Comparison of ENCODE assay signal across 9 mouse cellular contexts in genomic region chr6:140147711-140148110, GRCm38 (mm10).
DNase-seq lines count a peak whose midpoint lies in the region; ATAC-seq and TF ChIP-seq lines count a peak whose summit lies in the region.
"Had no signal": no experiment of that assay in that cellular context is flagged by ENCODE, and none has a peak within 500 bp of the region (broad histone marks: within the 10 kb centered on the region; RNA-seq: fewer than 3 reads in every experiment).

No protein-coding gene starts in this region.

- no peaks in the 10 kb centered on the region for H3K36me3 ChIP-seq in heart, adult 2 months (ENCODE audit: control insufficient read depth, insufficient read depth, low read length)
- H3K36me3 ChIP-seq in heart, embryonic 10.5 days, result no peaks in the 10 kb centered on the region
- no peaks in the 10 kb centered on the region for H3K36me3 ChIP-seq in kidney, postnatal 0 days (ENCODE audit: insufficient read depth, low read length)

- no peak overlapping the region for H3K27ac ChIP-seq in heart, adult 2 months
- H3K27ac ChIP-seq in heart, embryonic 10.5 days, result no peak overlapping the region
- 0 out of 2 replicates have a peak overlapping the region, but pooled peaks have one; percentile 57 for H3K27ac ChIP-seq in kidney, postnatal 0 days
- no peak overlapping the region for H3K27ac ChIP-seq in left cerebral cortex, adult 2 months

- WGBS in heart, adult 2 months, result 28% methylated on average over 6 of the region's 6 CpGs
- WGBS in heart, embryonic 10.5 days, result 66% methylated on average over 6 of the region's 6 CpGs
- WGBS in kidney, postnatal 0 days, result 30% methylated on average over 6 of the region's 6 CpGs

- no peak overlapping the region for H3K4me3 ChIP-seq in heart, adult 2 months
- H3K4me3 ChIP-seq in heart, embryonic 10.5 days, result no peak overlapping the region
- H3K4me3 ChIP-seq in kidney, postnatal 0 days (replicated peaks; ENCODE audit: low read depth, low read length), result no peak overlapping the region
- H3K4me3 ChIP-seq in left cerebral cortex, adult 2 months, result no peak overlapping the region
- H3K4me3 ChIP-seq: myocyte had no signal

- ATAC-seq in kidney, postnatal 0 days (replicated peaks; ENCODE audit: low FRiP score, low read depth), result peak; percentile 75

- H3K27me3 ChIP-seq in heart, adult 2 months (ENCODE audit: control insufficient read depth, insufficient read depth, low read length), result no peaks in the 10 kb centered on the region
- H3K27me3 ChIP-seq in heart, embryonic 10.5 days (ENCODE audit: insufficient read depth, poor library complexity, severe bottlenecking), result no peaks in the 10 kb centered on the region
- H3K27me3 ChIP-seq in kidney, postnatal 0 days (ENCODE audit: insufficient read depth, low read length), result no peaks in the 10 kb centered on the region

- TF ChIP-seq CTCF in heart, adult 2 months (IDR thresholded peaks at IDR 0.05), result no peak
- no peak for TF ChIP-seq CTCF in kidney, postnatal 0 days (IDR thresholded peaks at IDR 0.05; ENCODE audit: low read depth)
- no peak for TF ChIP-seq CTCF in left cerebral cortex, adult 2 months (IDR thresholded peaks at IDR 0.05)

- intact Hi-C loops in heart, adult 2 months (cut with DNase I), result no loop called here
- intact Hi-C loops in left cerebral cortex, adult 2 months (cut with DNase I), result no loop called here

- no peaks in the 10 kb centered on the region for H3K9me3 ChIP-seq in heart, embryonic 10.5 days
- H3K9me3 ChIP-seq in kidney, postnatal 0 days (replicated peaks; ENCODE audit: low read length), result no peaks in the 10 kb centered on the region

- no peaks in the 10 kb centered on the region; the same call in 1 of the 2 replicates for H3K4me1 ChIP-seq in heart, adult 2 months (ENCODE audit: control insufficient read depth, insufficient read depth, low read length)
- H3K4me1 ChIP-seq in heart, embryonic 10.5 days, result no peaks in the 10 kb centered on the region
- no peaks in the 10 kb centered on the region for H3K4me1 ChIP-seq in kidney, postnatal 0 days (replicated peaks; ENCODE audit: insufficient read depth, low read length)

- no peak overlapping the region for H3K4me2 ChIP-seq in kidney, postnatal 0 days (ENCODE audit: low read length)

- H3K79me2 ChIP-seq in heart, adult 2 months (replicated peaks; ENCODE audit: control insufficient read depth, insufficient read depth, low read length), result no peaks in the 10 kb centered on the region

- H3K9ac ChIP-seq in heart, adult 2 months (ENCODE audit: low read depth, low read length), result no peak overlapping the region
- no peak overlapping the region for H3K9ac ChIP-seq in kidney, postnatal 0 days (ENCODE audit: low read depth, low read length)

- TF ChIP-seq POLR2A in heart, adult 2 months (IDR thresholded peaks at IDR 0.05; ENCODE audit: insufficient read depth, low read depth, low read length), result no peak

- DNase-seq in heart, adult 2 months, result peak; percentile 31 to 49
- no peak for DNase-seq in heart, embryonic 10.5 days (ENCODE audit: low spot score)
- peak; percentile 32 for DNase-seq in adrenal gland, postnatal 25 days
- peak; percentile 65 for DNase-seq in gastrocnemius, postnatal 25 days
- peak; percentile 28 for DNase-seq in kidney, postnatal 0 days (ENCODE audit: low spot score)
- no peak for DNase-seq in embryo, embryonic 11 days
- no peak for DNase-seq in left cerebral cortex, adult 2 months (ENCODE audit: extremely low spot score in 1 of 2, low spot score in 2 of 2)
- no peak for DNase-seq in spleen, postnatal 4 days (ENCODE audit: low spot score in 2 of 2)

- TF ChIP-seq EP300 in heart, adult 2 months (IDR thresholded peaks at IDR 0.05; ENCODE audit: insufficient read depth, low read depth, low read length), result no peak

Comparison
In these comparisons a context has a peak if more than half of its experiments do, and no peak if none do; other contexts are left out.
1. DNase-seq: peak in heart, adult 2 months (2 of 2), adrenal gland, postnatal 25 days (single experiment), gastrocnemius, postnatal 25 days (single experiment) and kidney, postnatal 0 days (single experiment); none in heart, embryonic 10.5 days (single experiment), embryo, embryonic 11 days (single experiment), left cerebral cortex, adult 2 months (0 of 2) and spleen, postnatal 4 days (0 of 2).